Comparison of ENCODE assay signal across 27 mouse cellular contexts in genomic region chr10:109140421-109140938, GRCm38 (mm10).
DNase-seq lines count a peak whose midpoint lies in the region; ATAC-seq lines count a peak whose summit lies in the region.
"Had no signal": no experiment of that assay in that cellular context is flagged by ENCODE, and none has a peak within 500 bp of the region (broad histone marks: within the 10 kb centered on the region; RNA-seq: fewer than 3 reads in every experiment).

No protein-coding gene starts in this region.

- no peaks in the 10 kb centered on the region for H3K27me3 ChIP-seq in embryonic facial prominence, embryonic 14.5 days (replicated peaks; ENCODE audit: control insufficient read depth, insufficient read depth, low read length)
- no peaks in the 10 kb centered on the region for H3K27me3 ChIP-seq in embryonic facial prominence, embryonic 10.5 days (replicated peaks; ENCODE audit: low read depth, poor library complexity, severe bottlenecking)
- H3K27me3 ChIP-seq: CH12.LX; embryonic facial prominence, embryonic 12.5 days; embryonic facial prominence, embryonic 15.5 days; forebrain, embryonic 12.5 days had no signal

- H3K4me2 ChIP-seq in embryonic facial prominence, embryonic 14.5 days (ENCODE audit: low read depth, low read length): no peak overlapping the region
- H3K4me2 ChIP-seq: embryonic facial prominence, embryonic 12.5 days; embryonic facial prominence, embryonic 15.5 days; forebrain, embryonic 12.5 days had no signal

- intact Hi-C loops in gastrocnemius, postnatal 36 days (cut with DNase I): no loop called here

- H3K36me3 ChIP-seq in embryonic facial prominence, embryonic 14.5 days (ENCODE audit: control insufficient read depth, insufficient read depth, low read length): no peaks in the 10 kb centered on the region
- no peaks in the 10 kb centered on the region for H3K36me3 ChIP-seq in embryonic facial prominence, embryonic 10.5 days (replicated peaks)
- H3K36me3 ChIP-seq: embryonic facial prominence, embryonic 12.5 days; embryonic facial prominence, embryonic 15.5 days; forebrain, embryonic 10.5 days; forebrain, embryonic 12.5 days; G1E had no signal

- no peak overlapping the region for H3K9ac ChIP-seq in embryonic facial prominence, embryonic 14.5 days (ENCODE audit: low read depth, low read length)
- H3K9ac ChIP-seq: embryonic facial prominence, embryonic 12.5 days; embryonic facial prominence, embryonic 15.5 days; forebrain, embryonic 12.5 days had no signal

- 82% methylated on average over 7 of the region's 7 CpGs for WGBS in embryonic facial prominence, embryonic 14.5 days
- WGBS in embryonic facial prominence, embryonic 10.5 days: 83% methylated on average over 7 of the region's 7 CpGs

- H3K9me3 ChIP-seq in embryonic facial prominence, embryonic 14.5 days (ENCODE audit: control insufficient read depth, low read length): no peaks in the 10 kb centered on the region
- H3K9me3 ChIP-seq in embryonic facial prominence, embryonic 10.5 days: no peaks in the 10 kb centered on the region
- H3K9me3 ChIP-seq: embryonic facial prominence, embryonic 12.5 days; embryonic facial prominence, embryonic 15.5 days; forebrain, embryonic 10.5 days; forebrain, embryonic 12.5 days; G1E had no signal

- ATAC-seq in embryonic facial prominence, embryonic 14.5 days (ENCODE audit: low read depth): peak; percentile 60; the same call in 1 of the 2 replicates
- ATAC-seq: CD4-positive, CD25-positive, alpha-beta regulatory T cell, adult 4 months; forebrain, embryonic 14.5 days; forebrain, embryonic 16.5 days had no signal

- no peak for DNase-seq in embryonic facial prominence, embryonic 14.5 days (ENCODE audit: low spot score)
- DNase-seq in embryonic facial prominence, embryonic 10.5 days (ENCODE audit: low spot score): no peak
- DNase-seq in MN1 (ENCODE audit: low spot score): peak; percentile 54
- peak; percentile 94 for DNase-seq in retina, postnatal 1 day
- no peak for DNase-seq in gastrocnemius, postnatal 36 days
- no peak for DNase-seq in frontal cortex, postnatal 10 days (ENCODE audit: low spot score in 2 of 2)
- DNase-seq: adrenal gland, adult 2 months; adrenal gland, postnatal 10 days; adrenal gland, postnatal 25 days; B cell, adult 2 months; cerebellum, adult 11 months; cerebellum, adult 18-20 months; cerebellum, adult 8-10 months; cerebellum, adult 9-11 months; cerebellum, postnatal 14 days; cerebellum, postnatal 36 days; embryo, embryonic 11 days had no signal

- H3K4me3 ChIP-seq in embryonic facial prominence, embryonic 14.5 days (ENCODE audit: low read depth, low read length): no peak overlapping the region
- H3K4me3 ChIP-seq in embryonic facial prominence, embryonic 10.5 days: no peak overlapping the region
- H3K4me3 ChIP-seq: embryonic facial prominence, embryonic 12.5 days; embryonic facial prominence, embryonic 15.5 days; erythroblast, embryonic 14.5 days; forebrain, embryonic 10.5 days; forebrain, embryonic 12.5 days had no signal

- no peak overlapping the region for H3K27ac ChIP-seq in embryonic facial prominence, embryonic 14.5 days (replicated peaks; ENCODE audit: low read depth, low read length)
- H3K27ac ChIP-seq in embryonic facial prominence, embryonic 10.5 days (replicated peaks): no peak overlapping the region
- H3K27ac ChIP-seq: embryonic facial prominence, embryonic 12.5 days; embryonic facial prominence, embryonic 15.5 days; forebrain, embryonic 10.5 days; forebrain, embryonic 12.5 days had no signal

- no peaks in the 10 kb centered on the region for H3K4me1 ChIP-seq in embryonic facial prominence, embryonic 14.5 days (ENCODE audit: control insufficient read depth, insufficient read depth, low read length)
- no peaks in the 10 kb centered on the region for H3K4me1 ChIP-seq in embryonic facial prominence, embryonic 10.5 days
- H3K4me1 ChIP-seq: embryonic facial prominence, embryonic 12.5 days; embryonic facial prominence, embryonic 15.5 days; forebrain, embryonic 10.5 days; forebrain, embryonic 12.5 days had no signal

Comparison
In these comparisons a context has a peak if more than half of its experiments do, and no peak if none do; other contexts are left out.
1. DNase-seq: peak in MN1 (single experiment) and retina, postnatal 1 day (single experiment); none in embryonic facial prominence, embryonic 14.5 days (single experiment), embryonic facial prominence, embryonic 10.5 days (single experiment), gastrocnemius, postnatal 36 days (0 of 2) and frontal cortex, postnatal 10 days (0 of 2).